Mouse (Mus musculus) large intestine, adult 2 months (tissue): ENCODE data around the gene Tlnrd1. TPM values are rescaled to one million over a fixed set of nuclear protein-coding genes. Genes with fewer than 3 reads are reported as not detected.

ENCODE experiments used
- DNase-seq: peaks from one replicate; pipeline ENCODE4 v3.0.0-alpha.2; 2012; ENCODE audit warnings: low read depth, low spot score
- WGBS: fragments of 180-500 bp; shearing (Covaris S2); methylation state at CpG from one replicate; pipeline ENCODE4 v1.1.7; 2018; 5-methylcytosine and 5-hydroxymethylcytosine counted together
- polyA plus RNA-seq: library from polyadenylated mRNA; depleted of rRNA; stranded (reverse); fragments of >200 nt; gene quantifications from 2 replicates; pipeline ENCODE4 v1.2.3, GENCODE M21; 2012

Gene Tlnrd1
- polyA plus RNA-seq, 1 experiment = 30.0 TPM

- DNase-seq = no peak
- 40% methylated on average over 4 of the region's 4 CpGs for WGBS
These were observed 1.7 kb upstream of the Tlnrd1 start for GRCm38 (mm10) chr7:83885835-83886234.

- 23% methylated on average over 6 of the region's 6 CpGs for whole genome bisulfite sequencing
- no peak for DNase-seq
These were observed 922 bp upstream of the Tlnrd1 start for GRCm38 (mm10) chr7:83884921-83885532.

GRCm38 (mm10) chr7:83883276-83884020, 657 bp downstream of the Tlnrd1 start:
- DNase-seq = no peak
- WGBS = under 1% methylated on average over 91 of the region's 91 CpGs

DNA sequence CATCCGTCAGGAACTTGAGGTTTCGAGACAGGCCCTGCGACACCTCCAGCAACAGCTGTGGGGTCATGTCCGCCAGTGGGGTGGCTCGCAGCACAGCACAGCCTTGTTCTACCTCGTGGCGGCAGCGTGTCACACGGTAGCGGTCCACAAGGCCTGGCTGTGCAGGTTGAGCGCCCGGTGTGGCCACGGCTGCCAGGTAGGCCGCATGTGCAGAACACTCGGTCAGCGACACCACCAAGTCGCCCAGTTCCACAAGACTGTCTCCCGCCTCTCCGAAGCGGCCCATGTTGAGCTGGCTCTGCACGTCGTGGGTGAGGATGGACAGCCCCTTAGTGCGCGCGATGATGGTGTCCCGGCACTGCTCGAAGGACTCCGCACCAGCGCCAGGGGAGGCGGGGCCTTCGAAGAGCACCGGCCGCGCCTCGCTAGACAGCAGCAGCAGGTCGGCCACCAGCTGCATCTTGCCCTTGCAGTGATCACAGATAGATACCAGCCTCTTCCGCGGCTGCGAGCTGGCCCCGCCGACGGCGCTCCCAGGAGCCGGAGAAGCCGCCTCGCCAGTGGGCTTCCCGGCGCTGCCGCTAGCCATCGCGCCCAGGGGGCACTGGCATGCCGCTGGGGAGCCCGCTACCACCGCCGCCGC, 1.4 kb downstream of the Tlnrd1 start:
- no peak for DNase-seq
- 7% methylated on average over 55 of the region's 56 CpGs for WGBS

- 74% methylated on average over 35 of the region's 35 CpGs for WGBS
- DNase-seq = no peak
These were observed 1.9 kb downstream of the Tlnrd1 start for GRCm38 (mm10) chr7:83882150-83882632.

DNA sequence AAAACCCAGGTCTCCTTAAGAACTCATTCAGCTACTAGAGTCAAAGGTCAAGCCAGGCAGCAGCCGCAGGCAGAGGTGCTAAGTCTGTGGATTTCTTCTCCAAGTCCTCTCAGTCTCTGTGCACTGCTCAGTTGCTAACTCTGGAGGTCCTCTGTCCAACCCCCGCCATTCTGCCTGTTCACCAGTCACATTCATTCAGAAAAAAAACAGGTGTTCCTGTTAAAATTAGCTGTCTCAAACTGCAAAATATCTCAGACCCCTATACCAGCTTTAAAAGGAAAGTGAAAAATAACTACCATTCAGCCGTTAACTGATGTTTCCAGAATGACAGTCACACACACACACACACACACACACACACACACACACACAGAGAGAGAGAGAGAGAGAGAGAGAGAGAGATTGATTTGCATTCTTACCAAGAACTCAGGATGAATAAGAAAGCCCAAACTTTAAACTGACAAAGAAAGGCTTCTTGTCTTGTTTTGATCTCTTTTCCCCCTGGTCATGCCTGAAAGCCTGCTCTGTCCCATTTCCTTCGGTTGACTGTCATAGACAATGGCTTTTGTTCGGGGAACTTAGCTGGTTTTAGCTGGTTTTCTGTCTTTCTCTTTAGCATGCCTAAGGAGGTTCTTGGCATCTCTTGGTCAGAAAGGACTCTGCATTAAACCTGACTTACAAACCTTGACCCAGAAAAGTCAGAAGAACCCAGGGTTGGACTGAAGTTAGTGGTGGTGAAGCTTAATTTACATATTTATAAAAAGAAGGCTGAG, 5.2 kb downstream of the Tlnrd1 start:
- DNase-seq = no peak
- 10% methylated on average over 5 of the region's 5 CpGs for WGBS

- no peak for DNase-seq
- WGBS = 36% methylated on average over 3 of the region's 3 CpGs
These were observed 7.0 kb downstream of the Tlnrd1 start for GRCm38 (mm10) chr7:83877088-83877487.

GRCm38 (mm10) chr7:83869839-83870543, 14.1 kb downstream of the Tlnrd1 start:
- DNase-seq = no peak
- WGBS = 58% methylated on average over 5 of the region's 5 CpGs

DNA sequence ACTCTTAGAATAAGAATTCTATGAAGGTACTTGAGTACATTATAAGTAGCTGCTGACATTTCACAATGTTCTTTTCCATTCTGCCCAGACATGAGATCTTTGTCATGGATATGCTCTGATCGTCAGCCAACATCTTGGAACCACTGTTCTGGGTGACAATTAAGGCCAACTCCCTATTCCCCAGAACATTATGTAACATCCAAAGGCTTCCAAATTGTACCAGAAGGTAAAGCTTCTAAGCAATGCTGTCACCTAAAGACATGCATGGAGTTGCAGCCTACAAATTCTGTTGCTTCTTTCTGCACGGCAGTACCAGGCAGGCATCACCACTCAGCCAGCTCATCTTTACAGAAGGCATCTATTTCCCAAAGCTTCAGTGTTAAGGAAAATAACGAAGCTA, 15.9 kb downstream of the Tlnrd1 start:
- WGBS = 84% methylated on average over 3 of the region's 3 CpGs
- no peak for DNase-seq

DNA sequence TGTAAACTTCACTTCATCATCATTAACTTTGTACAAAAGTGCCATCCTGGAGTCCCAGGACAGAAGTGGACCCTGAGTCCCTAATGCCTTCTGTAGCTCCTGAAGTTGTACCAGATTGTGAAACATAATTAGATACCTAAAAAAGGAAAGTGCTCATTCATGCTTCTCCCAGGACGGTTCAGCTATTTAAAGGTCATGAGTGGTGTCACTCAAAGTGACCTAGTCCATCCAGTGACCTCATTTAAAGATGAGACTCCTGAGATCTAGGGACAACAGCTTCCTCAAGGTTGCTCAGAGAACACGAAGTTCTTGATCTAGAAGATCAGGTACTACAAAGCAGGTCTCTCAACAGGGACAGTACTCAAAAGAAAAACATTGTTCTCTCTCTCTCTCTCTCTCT, 20.6 kb downstream of the Tlnrd1 start:
- DNase-seq = no peak
- WGBS = 49% methylated on average over 2 of the region's 2 CpGs

DNA sequence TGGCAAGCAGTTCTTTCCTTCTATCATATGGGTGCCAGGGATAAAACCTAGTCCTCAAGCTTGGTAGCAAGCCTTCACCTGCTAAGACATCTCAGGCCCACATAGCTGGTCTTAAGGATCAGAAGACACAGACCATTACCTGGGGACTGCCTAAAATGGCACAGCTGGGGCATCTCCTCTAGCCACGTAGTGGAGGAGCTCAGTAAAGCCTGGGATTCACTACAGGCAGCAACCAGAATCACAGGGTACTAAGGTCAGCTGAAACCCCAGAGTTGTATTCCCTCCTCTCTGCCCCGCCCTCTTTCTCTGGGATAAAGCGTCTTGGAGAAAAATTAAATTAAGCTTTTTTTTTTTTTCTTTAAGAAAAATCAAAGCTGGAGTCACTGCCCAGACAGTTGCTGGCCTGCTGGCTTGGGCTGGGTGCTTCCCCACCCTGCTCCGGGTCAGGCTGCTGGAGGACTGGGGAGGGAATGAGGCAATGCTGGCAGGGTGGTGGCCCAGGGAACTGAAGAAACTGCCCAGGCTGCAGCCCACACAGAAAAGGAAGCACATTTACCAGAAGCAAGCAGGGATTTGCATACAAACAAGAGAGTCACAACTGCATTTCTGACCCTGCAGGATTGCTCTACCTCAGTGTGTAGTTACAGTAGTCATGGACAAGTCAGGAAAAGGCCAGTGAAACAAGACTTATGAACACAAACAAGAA, 24.6 kb downstream of the Tlnrd1 start:
- 17% methylated on average over 4 of the region's 4 CpGs for WGBS
- no peak for DNase-seq

DNA sequence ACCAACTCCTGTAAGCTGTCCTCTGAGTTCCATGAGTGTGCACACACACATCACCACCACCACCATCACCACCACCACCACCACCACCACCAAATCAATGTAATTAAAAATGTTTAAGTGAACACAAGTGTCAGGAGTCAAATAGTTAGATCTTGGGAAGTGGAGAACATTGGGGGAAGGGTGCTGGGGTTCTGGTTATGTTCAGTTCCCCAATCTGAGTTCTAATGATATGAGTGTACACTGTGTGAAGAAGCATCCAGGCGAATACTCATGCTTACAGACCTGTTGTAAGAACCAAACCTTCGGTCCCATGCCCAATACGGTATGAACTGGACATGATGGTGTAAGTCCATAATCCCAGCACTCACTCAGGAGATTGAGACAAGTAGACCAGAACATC, 26.2 kb downstream of the Tlnrd1 start:
- no peak for DNase-seq
- WGBS = 91% methylated on average over 3 of the region's 3 CpGs

DNA sequence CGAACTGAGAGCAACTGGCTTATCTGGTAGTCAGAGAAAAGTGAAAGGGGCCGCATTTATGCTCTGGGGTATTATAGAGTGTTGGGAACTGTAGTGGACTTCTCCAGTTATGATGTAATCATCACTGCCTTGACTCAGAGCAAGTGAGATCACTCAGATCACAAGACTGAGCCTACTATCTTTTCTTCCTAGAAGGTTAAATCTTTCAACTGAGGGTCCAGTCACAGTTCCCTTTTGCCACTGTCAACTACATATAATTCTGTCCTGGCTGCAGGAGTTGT, 27.0 kb downstream of the Tlnrd1 start:
- 71% methylated on average over 2 of the region's 2 CpGs for WGBS

GRCm38 (mm10) chr7:83856353-83857207, 27.5 kb downstream of the Tlnrd1 start:
- WGBS = 42% methylated on average over 9 of the region's 9 CpGs
- DNase-seq = no peak

More for the DNA sequence above, 27.0 kb downstream of the Tlnrd1 start:
- DNase-seq = no peak

DNA sequence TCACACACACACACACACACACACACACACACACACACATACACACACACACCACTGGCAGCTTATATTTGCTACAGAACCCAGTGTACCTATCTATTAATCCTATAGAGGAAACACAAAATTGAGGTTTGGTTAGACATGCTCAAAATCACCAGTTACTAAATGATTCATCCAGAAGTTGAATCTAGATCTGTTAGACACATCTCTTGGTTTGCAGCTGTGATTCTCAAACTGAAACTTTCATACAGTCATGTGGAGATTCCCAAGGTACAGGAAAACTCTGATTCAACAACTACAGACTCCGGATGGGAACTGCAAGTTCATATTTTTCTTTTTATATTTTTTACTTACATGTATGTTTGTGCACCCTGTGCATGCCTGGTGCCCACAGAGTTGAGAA, 28.9 kb downstream of the Tlnrd1 start:
- no peak for DNase-seq
- 83% methylated on average over 1 of the region's 1 CpGs for WGBS

- no peak for DNase-seq
- WGBS = 35% methylated on average over 5 of the region's 5 CpGs
These were observed 31.4 kb downstream of the Tlnrd1 start for GRCm38 (mm10) chr7:83852381-83853380.
